In genomic region chr5:41754836-41755235, GRCm38 (mm10) we compare ENCODE assay signal across 12 mouse cellular contexts. TPM values are rescaled to one million over a fixed set of nuclear protein-coding genes. Genes with fewer than 3 reads are reported as not detected.
A peak's percentile ranks its signal among the peaks of the same experiment; 100 is the strongest.
DNase-seq lines count a peak whose midpoint lies in the region; ATAC-seq and TF ChIP-seq lines count a peak whose summit lies in the region.
"Had no signal": no experiment of that assay in that cellular context is flagged by ENCODE, and none has a peak within 500 bp of the region (broad histone marks: within the 10 kb centered on the region; RNA-seq: fewer than 3 reads in every experiment).

No protein-coding gene starts in this region.

- ATAC-seq in kidney, embryonic 16.5 days (ENCODE audit: low FRiP score, low TSS enrichment) = no peak
- ATAC-seq in hindbrain, postnatal 0 days = no peak
- ATAC-seq: inflammation-experienced regulatory T-cells, adult 6 months had no signal

- peak; percentile 42 for DNase-seq in embryo, embryonic 9.5 days (ENCODE audit: extremely low spot score)
- no peak for DNase-seq in embryo, embryonic 10 days (ENCODE audit: low spot score)
- DNase-seq in kidney, postnatal 25 days = no peak
- no peak for DNase-seq in hindbrain, postnatal 0 days (ENCODE audit: low spot score)
- DNase-seq in right cerebral cortex, postnatal 4 days = no peak
- DNase-seq in layer of hippocampus, postnatal 14 days (ENCODE audit: low spot score in 2 of 2) = no peak
- DNase-seq: adrenal gland, postnatal 14 days had no signal

- under 1% methylated on average over 16 of the region's 16 CpGs for WGBS in kidney, embryonic 16.5 days
- WGBS in hindbrain, postnatal 0 days = under 1% methylated on average over 16 of the region's 16 CpGs

- no peaks in the 10 kb centered on the region for H3K4me1 ChIP-seq in kidney, embryonic 16.5 days (ENCODE audit: insufficient read depth, low read length)
- no peaks in the 10 kb centered on the region for H3K4me1 ChIP-seq in hindbrain, postnatal 0 days (ENCODE audit: insufficient read depth, low read length)
- H3K4me1 ChIP-seq: forebrain, embryonic 12.5 days had no signal

- no peak overlapping the region for H3K4me3 ChIP-seq in kidney, embryonic 16.5 days (ENCODE audit: low read length)
- no peak overlapping the region for H3K4me3 ChIP-seq in hindbrain, postnatal 0 days (ENCODE audit: low read length)
- no peak overlapping the region for H3K4me3 ChIP-seq in myocyte
- H3K4me3 ChIP-seq: forebrain, embryonic 12.5 days had no signal

- peak overlapping the region; percentile 19; the same call in 1 of the 2 replicates for H3K4me2 ChIP-seq in kidney, embryonic 16.5 days (replicated peaks; ENCODE audit: low read depth, low read length)
- peak overlapping the region; percentile 17; the same call in 1 of the 2 replicates for H3K4me2 ChIP-seq in hindbrain, postnatal 0 days (ENCODE audit: low read depth, low read length)
- peak overlapping the region; percentile 30 for H3K4me2 ChIP-seq in myocyte (ENCODE audit: low read depth)
- H3K4me2 ChIP-seq: forebrain, embryonic 12.5 days had no signal

- H3ac ChIP-seq in myocyte (ENCODE audit: control insufficient read depth, insufficient read length) = no peak overlapping the region

- no peaks in the 10 kb centered on the region for H3K9me3 ChIP-seq in kidney, embryonic 16.5 days (ENCODE audit: low read length)
- H3K9me3 ChIP-seq in hindbrain, postnatal 0 days (ENCODE audit: low read length) = no peaks in the 10 kb centered on the region
- H3K9me3 ChIP-seq: forebrain, embryonic 12.5 days had no signal

- no peaks in the 10 kb centered on the region for H3K36me3 ChIP-seq in kidney, embryonic 16.5 days (ENCODE audit: insufficient read depth, low read length)
- no peaks in the 10 kb centered on the region for H3K36me3 ChIP-seq in hindbrain, postnatal 0 days (ENCODE audit: insufficient read depth, low read length)
- H3K36me3 ChIP-seq in myocyte (ENCODE audit: control insufficient read depth, insufficient read depth) = no peaks in the 10 kb centered on the region
- H3K36me3 ChIP-seq: forebrain, embryonic 12.5 days had no signal

- TF ChIP-seq CTCF in hindbrain, postnatal 0 days (IDR thresholded peaks at IDR 0.05; ENCODE audit: low read depth) = no peak

- H3K27ac ChIP-seq in kidney, embryonic 16.5 days (ENCODE audit: low read length) = no peak overlapping the region
- no peak overlapping the region for H3K27ac ChIP-seq in hindbrain, postnatal 0 days
- H3K27ac ChIP-seq: forebrain, embryonic 12.5 days had no signal

- peaks cover 98% of the 10 kb centered on the region for H3K27me3 ChIP-seq in kidney, embryonic 16.5 days (ENCODE audit: insufficient read depth, low read length)
- H3K27me3 ChIP-seq in hindbrain, postnatal 0 days (ENCODE audit: insufficient read depth, low read length) = peaks cover 87% of the 10 kb centered on the region
- H3K27me3 ChIP-seq in myocyte (ENCODE audit: control insufficient read depth, insufficient read depth, insufficient read length) = peaks cover 30% of the 10 kb centered on the region

- H3K9ac ChIP-seq in kidney, embryonic 16.5 days (replicated peaks; ENCODE audit: low read length) = no peak overlapping the region
- H3K9ac ChIP-seq in hindbrain, postnatal 0 days (replicated peaks; ENCODE audit: low read length) = no peak overlapping the region
- H3K9ac ChIP-seq: forebrain, embryonic 12.5 days had no signal

- H3K79me2 ChIP-seq in myocyte (ENCODE audit: control insufficient read depth, insufficient read depth) = no peaks in the 10 kb centered on the region

- TF ChIP-seq POLR2A in myocyte (IDR thresholded peaks at IDR 0.05; ENCODE audit: insufficient read length, low read depth) = no peak

TF ChIP-seq in myocyte, 11 proteins besides CTCF, POLR2A, EP300 and RAD21:
- no peak for TF ChIP-seq TCF3 (IDR thresholded peaks at IDR 0.05; ENCODE audit: insufficient read length, low read depth)
- no peak for TF ChIP-seq CEBPB (IDR thresholded peaks at IDR 0.05; ENCODE audit: insufficient read depth, poor library complexity, severe bottlenecking)
- no peak for TF ChIP-seq MAX (IDR thresholded peaks at IDR 0.05; ENCODE audit: low read depth)

RNA-seq across cellular contexts. Expression of gene Nkx3-2, which starts 9.5 kb away (rescaled TPM):
- not detected in 2 replicates for polyA plus RNA-seq in kidney, embryonic 16.5 days (2015; fragmentation: Nextera tagmentation; extraction: Ambion mirVana)
- not detected in 2 replicates for total RNA-seq in hindbrain, postnatal 0 days (2014; rRNA removed)
- polyA plus RNA-seq in hindbrain, postnatal 0 days (2015; fragmentation: Nextera tagmentation; extraction: Ambion mirVana) = not detected in 2 replicates
- 0.11 TPM for polyA plus RNA-seq in myocyte (2012; fragmentation: generic; extraction: Trizol)
- not detected for total RNA-seq in layer of hippocampus, postnatal 14 days (2021)
- total RNA-seq: adrenal gland, postnatal 14 days; left cerebral cortex, adult 8-10 months had no signal
- polyA plus RNA-seq: forebrain, embryonic 12.5 days; inflammation-experienced regulatory T-cells, adult 6 months had no signal

RNA-seq across cellular contexts. Expression of gene Rab28, which starts 46.9 kb away (rescaled TPM):
- polyA plus RNA-seq in kidney, embryonic 16.5 days (2015; fragmentation: Nextera tagmentation; extraction: Ambion mirVana) = 53.9 and 55.6 TPM in 2 replicates
- 39.2 and 45.5 TPM in 2 replicates for total RNA-seq in hindbrain, postnatal 0 days (2014; rRNA removed)
- polyA plus RNA-seq in hindbrain, postnatal 0 days (2015; fragmentation: Nextera tagmentation; extraction: Ambion mirVana) = 46.0 and 50.1 TPM in 2 replicates
- polyA plus RNA-seq in myocyte (2012; fragmentation: generic; extraction: Trizol) = 48.6 TPM
- total RNA-seq in layer of hippocampus, postnatal 14 days (2021) = 10 to 100 TPM; 64.0 to 67.0 TPM
